Mouse (Mus musculus) heart, postnatal 14 days (tissue): ENCODE data around the gene Hormad1. TPM values are rescaled to one million over a fixed set of nuclear protein-coding genes. Genes with fewer than 3 reads are reported as not detected.
A peak's percentile ranks its signal among the peaks of the same experiment; 100 is the strongest.
"Not testable (repeated sequence)": the region's sequence is repeated elsewhere in the genome, so short reads cannot be mapped to it uniquely, and the experiment has no call there.

ENCODE experiments used
- DNase-seq, 2 experiments: peaks; one replicate each; pipeline ENCODE4 v3.0.0; 2021 to 2022
- intact Hi-C: fragments of 180-260 bp; cut with DNase I; formaldehyde crosslinking; loops from one replicate; pipeline ENCODE4 v1.15.1; 2025
- long read RNA-seq, 2 experiments: library from polyadenylated mRNA; stranded (forward); transcript quantifications; one replicate each; pipeline ENCODE4 v2.0.0; 2021
- total RNA-seq, 2 experiments: library from RNA; stranded (reverse); gene quantifications; 2 replicates each; pipeline ENCODE4 v1.2.3; 2021

Gene Hormad1
- not detected for total RNA-seq
- long read RNA-seq, experiment 1: 0 reads
- long read RNA-seq, experiment 2: 0 reads

- intact Hi-C loops: no loop called here
- DNase-seq: no peak
These were observed at the start of gene Hormad1 for GRCm38 (mm10) chr3:95559437-95559836. TSS of gene Hormad1 (plus strand) at chr3:95559677.

- no peak for DNase-seq
- intact Hi-C loops: loop anchor here (10.0 kb wide), 1 partner anchor 323 kb away; no protein-coding TSS in a partner anchor
These were observed 47.8 kb upstream of the Hormad1 start for GRCm38 (mm10) chr3:95511611-95512180.

GRCm38 (mm10) chr3:95516614-95517041 is 42.8 kb upstream of the Hormad1 start:
- intact Hi-C loops: loop anchor here (5.0 to 10.0 kb wide), 3 partner anchors 106 to 318 kb away; partner anchors contain the start of gene Ensa
- no peak for DNase-seq

DNA sequence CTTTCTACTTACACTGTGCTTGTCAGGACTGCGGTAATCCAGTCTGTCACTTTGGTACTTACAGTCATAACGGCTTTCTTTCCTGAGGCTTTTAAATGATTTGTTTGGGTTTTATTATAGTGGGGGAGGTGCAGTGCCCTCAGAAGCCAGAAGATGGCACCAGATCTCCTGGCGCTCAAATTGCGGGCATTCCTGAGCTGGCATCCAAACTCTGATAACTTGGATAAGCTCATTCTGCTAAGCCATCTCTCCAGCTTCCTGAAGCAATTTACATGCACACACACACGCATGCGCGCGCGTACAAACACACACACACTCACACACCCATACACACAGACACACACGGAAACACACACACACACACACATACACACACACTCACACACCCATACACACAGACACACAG is 42.0 kb upstream of the Hormad1 start:
- intact Hi-C loops: loop anchor here (5.0 to 10.0 kb wide), 3 partner anchors 105 to 317 kb away; partner anchors contain the start of gene Ensa
- DNase-seq: peak; percentile 55 to 68

DNA sequence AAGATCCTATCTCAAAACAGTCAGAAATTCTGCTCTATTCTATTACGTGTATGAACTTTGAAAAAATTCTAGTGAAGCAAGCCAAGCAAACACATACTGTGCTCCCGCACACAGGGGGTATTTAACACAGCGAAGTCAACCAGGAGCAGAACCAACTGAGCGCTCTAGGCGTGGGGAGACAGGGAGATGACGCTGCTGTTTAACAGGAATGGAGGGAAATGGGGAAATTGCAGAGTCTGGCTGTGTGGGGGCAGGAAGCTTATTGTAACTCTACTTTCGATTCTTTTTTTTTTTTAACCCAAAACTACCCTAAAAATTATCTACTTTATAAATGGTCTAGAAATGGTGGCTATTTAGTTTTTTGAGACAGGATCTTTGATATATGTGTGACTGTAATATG is 40.6 kb upstream of the Hormad1 start:
- no peak for DNase-seq
- intact Hi-C loops: loop anchor here (5.0 to 10.0 kb wide), 3 partner anchors 103 to 316 kb away; partner anchors contain the start of gene Ensa

- intact Hi-C loops: loop anchor here (5.0 to 10.0 kb wide), 3 partner anchors 103 to 315 kb away; partner anchors contain the start of gene Ensa
- DNase-seq: no peak
These were observed 40.2 kb upstream of the Hormad1 start for GRCm38 (mm10) chr3:95519315-95519714.

GRCm38 (mm10) chr3:95520100-95520499 is 39.4 kb upstream of the Hormad1 start:
- intact Hi-C loops: no loop called here
- no peak for DNase-seq

- intact Hi-C loops: no loop called here
- DNase-seq: no peak
These were observed 38.3 kb upstream of the Hormad1 start for GRCm38 (mm10) chr3:95521168-95521567.

DNA sequence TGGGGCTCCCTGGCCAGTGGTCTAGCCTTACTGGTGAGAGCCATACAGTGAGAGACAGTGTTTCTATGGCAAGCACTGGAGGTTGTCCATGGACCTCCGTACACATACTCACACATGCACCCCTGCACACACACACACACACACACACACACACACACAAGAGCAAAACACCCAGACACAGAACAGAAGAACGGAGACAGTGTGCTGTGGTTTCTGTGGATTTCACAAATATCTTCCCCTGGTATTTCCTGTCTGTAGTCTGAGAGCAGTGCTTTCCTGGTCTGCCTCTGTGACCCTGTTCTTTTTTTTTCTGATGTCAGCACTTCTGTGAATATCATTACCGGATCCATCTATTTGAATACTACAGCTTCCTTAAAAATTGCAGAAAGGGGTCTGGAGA is 35.8 kb upstream of the Hormad1 start:
- DNase-seq: no peak
- intact Hi-C loops: no loop called here

GRCm38 (mm10) chr3:95524673-95525072 is 34.8 kb upstream of the Hormad1 start:
- intact Hi-C loops: no loop called here

DNA sequence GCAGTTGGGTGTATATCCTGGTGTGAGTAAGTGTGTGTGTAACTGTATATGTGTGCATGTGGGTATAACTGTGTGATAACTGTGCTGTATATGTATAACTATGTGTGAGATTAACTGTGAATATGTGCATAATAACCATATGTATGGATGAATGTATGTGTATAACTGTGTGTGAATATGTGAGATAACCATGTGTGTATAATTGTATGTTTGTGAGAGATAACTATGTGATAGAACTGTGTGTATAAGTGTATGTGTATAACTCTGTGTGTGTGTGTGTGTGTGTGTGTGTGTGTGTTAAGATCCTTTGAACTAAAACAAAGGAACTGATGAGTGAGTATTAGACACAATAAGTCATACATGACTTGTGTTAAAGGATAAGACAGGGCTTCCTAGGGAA is 33.4 kb upstream of the Hormad1 start:
- no peak for DNase-seq
- intact Hi-C loops: no loop called here

More at GRCm38 (mm10) chr3:95524673-95525072, 34.8 kb upstream of the Hormad1 start:
- no peak for DNase-seq

- intact Hi-C loops: no loop called here
- DNase-seq: no peak
These were observed 32.8 kb upstream of the Hormad1 start, which contains the start of gene Ctss for GRCm38 (mm10) chr3:95526622-95527211. TSS of gene Ctss (plus strand) at chr3:95526786.

GRCm38 (mm10) chr3:95529814-95530213 is 29.7 kb upstream of the Hormad1 start:
- no peak for DNase-seq
- intact Hi-C loops: no loop called here

GRCm38 (mm10) chr3:95531025-95531424 is 28.5 kb upstream of the Hormad1 start:
- intact Hi-C loops: no loop called here
- DNase-seq: no peak

DNA sequence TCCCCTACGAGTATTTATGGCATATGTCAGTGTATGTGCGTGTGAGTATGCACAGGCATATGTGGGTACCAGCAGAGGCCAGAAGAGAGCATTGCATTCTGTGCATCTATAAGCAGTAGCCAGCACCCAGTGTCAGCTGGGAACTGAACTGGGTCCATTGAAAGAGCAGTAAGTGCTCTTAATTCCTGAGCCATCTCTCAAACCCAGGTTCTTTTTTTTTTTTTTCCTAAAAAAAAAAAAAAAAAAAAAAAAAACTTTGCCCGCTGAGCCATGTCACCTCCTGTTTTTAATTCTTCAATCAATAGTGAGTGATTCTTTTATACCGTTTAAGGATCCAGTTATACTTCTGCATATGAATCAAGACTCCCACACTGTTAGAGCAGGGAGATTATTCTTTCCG is 26.1 kb upstream of the Hormad1 start:
- DNase-seq: no peak
- intact Hi-C loops: no loop called here

DNA sequence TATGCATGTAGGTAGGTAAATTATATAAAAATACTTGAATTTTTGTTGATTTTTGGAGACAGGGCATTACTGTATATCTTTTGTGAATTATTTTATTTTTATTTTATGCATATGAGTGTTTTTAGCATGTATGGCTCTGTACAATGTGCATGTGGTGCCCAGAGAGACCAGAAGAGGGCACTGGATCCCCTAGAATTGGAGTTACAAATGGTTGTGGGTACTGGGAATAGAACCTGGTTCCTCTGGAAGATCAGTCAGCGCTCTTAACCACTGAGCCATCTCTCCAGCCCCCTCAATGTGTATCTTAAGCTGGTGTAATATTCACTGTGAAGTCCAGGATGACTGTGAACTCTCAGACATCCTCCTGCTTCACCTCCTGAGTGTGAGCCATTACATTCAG is 24.6 kb upstream of the Hormad1 start:
- intact Hi-C loops: no loop called here
- DNase-seq: no peak

- intact Hi-C loops: no loop called here
These were observed 20.5 kb upstream of the Hormad1 start for GRCm38 (mm10) chr3:95538936-95539335.

DNA sequence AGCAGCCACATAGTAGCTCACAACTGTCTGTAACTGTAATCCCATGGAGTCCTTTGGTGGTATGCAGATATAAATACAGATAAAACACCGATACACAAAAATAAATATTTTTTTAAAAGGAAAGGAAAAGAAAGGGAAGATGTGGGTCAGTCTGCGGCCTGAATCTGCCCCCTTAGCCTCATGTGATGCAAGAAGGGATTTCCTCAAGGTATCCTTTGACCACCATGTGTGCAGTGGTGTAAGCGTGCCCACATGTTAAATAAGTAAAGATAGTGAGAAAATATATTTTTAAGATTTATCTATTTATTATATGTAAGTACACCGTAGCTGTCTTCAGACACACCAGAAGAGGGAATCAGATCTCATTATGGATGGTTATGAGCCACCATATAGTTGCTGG is 19.6 kb upstream of the Hormad1 start:
- intact Hi-C loops: no loop called here
- no peak for DNase-seq

More at GRCm38 (mm10) chr3:95538936-95539335, 20.5 kb upstream of the Hormad1 start:
- no peak for DNase-seq

GRCm38 (mm10) chr3:95541186-95541585 is 18.3 kb upstream of the Hormad1 start:
- DNase-seq, intact Hi-C loops: not testable (repeated sequence)

DNA sequence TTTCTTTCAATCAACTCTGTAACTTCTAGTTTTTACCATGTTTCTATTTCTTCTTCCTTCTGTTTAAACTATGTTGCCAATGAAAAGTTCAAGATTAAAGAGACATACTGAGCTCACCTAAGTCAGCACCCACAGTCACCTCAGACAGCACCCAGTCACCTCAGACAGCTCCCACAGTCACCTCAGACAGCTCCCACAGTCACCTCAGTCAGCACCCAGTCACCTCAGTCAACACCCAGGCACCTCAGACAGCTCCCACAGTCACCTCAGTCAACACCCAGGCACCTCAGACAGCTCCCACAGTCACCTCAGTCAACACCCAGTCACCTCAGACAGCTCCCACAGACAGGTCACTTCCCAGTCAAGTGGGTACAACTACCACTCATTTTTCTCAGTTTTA is 17.3 kb upstream of the Hormad1 start:
- intact Hi-C loops: no loop called here
- DNase-seq: no peak

DNA sequence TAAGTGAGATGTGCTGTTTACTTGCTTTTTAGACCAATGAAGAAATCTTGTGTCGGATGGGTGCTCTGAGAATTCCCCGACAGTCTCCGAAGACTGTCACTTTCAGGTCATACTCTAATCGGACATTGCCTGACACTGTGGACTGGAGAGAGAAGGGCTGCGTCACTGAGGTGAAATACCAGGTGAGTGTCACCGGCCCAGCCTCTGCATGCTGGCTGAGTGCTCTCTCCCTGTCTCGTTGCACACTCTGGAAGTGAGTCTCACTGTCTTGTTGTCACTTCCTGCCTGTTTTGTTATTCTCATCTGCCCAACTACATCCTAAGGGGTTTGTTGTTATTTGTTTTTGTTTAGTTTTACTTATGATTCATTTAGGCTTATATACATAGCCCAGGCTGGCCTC is 16.5 kb upstream of the Hormad1 start:
- intact Hi-C loops: no loop called here
- no peak for DNase-seq

- DNase-seq: no peak
- intact Hi-C loops: no loop called here
These were observed 9.3 kb upstream of the Hormad1 start for GRCm38 (mm10) chr3:95550176-95550575.
